Mouse (Mus musculus) frontal cortex, adult 2 months (tissue): ENCODE measurements at regions not wholly inside any gene's neighbourhood (a gene's known extent, or its start where the extent isn't known, plus 50 kb on each side); places are given as distances from the start of the nearest gene placed in this dataset.

Source experiments
- DNase-seq, 2 experiments: peaks; one replicate each; pipeline ENCODE4 v3.0.0; 2022; ENCODE audit warnings: low spot score in 1 of 2; ENCODE audit errors: extremely low spot score in 1 of 2

- no peak for DNase-seq
Measured at GRCm38 (mm10) chr8:82476708-82477425, 73.8 kb upstream of the Il15 start.

- no peak for DNase-seq
Measured at GRCm38 (mm10) chr8:82473266-82473665, 70.2 kb upstream of the Il15 start.

- no peak for DNase-seq
Measured at GRCm38 (mm10) chr8:82471825-82472224, 68.8 kb upstream of the Il15 start.

- no peak for DNase-seq
Measured at GRCm38 (mm10) chr8:82469824-82470223, 66.8 kb upstream of the Il15 start.

GRCm38 (mm10) chr8:82462841-82463240 is 59.8 kb upstream of the Il15 start:
- DNase-seq: no peak

GRCm38 (mm10) chr8:82459007-82459406 is 56.0 kb upstream of the Il15 start:
- DNase-seq: no peak

- DNase-seq: no peak
Measured at GRCm38 (mm10) chr8:82454056-82454455, 51.0 kb upstream of the Il15 start.
